In the genomic region with DNA sequence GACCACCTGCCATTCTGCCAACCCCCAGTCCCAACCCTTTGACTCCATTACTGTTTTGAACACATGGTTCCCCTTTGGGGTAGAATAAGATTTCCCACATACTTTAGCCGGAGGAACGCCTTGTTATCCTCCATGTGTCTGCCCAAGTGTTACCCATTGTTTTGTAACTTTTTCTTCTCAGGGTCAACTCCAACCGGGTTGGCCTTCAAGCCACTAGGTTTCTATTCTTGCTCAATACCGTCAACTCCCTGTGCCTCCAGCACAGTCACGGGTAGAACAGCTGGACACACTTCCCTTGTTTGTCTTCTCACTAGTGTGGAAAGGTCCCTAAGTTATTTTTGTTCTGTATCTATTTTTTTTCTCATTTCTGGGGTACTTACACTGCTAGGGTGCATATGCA, we compare ENCODE assay signal across 29 mouse cellular contexts.
DNase-seq lines count a peak whose midpoint lies in the region; ATAC-seq lines count a peak whose summit lies in the region.
"Had no signal": no experiment of that assay in that cellular context is flagged by ENCODE, and none has a peak within 500 bp of the region (broad histone marks: within the 10 kb centered on the region; RNA-seq: fewer than 3 reads in every experiment).

No protein-coding gene starts in this region.

- no peak for DNase-seq in embryonic facial prominence, embryonic 14.5 days (ENCODE audit: low spot score)
- DNase-seq in embryonic facial prominence, embryonic 10.5 days (ENCODE audit: low spot score): no peak
- peak; percentile 24 for DNase-seq in heart, adult 8-10 months (ENCODE audit: low spot score)
- peak; percentile 34 for DNase-seq in lung, postnatal 25 days (ENCODE audit: low spot score)
- DNase-seq in lung, postnatal 4 days: no peak
- peak; percentile 42 for DNase-seq in skeletal muscle tissue, adult 2 months (ENCODE audit: low read depth, low spot score)
- no peak for DNase-seq in urinary bladder, postnatal 4 days (ENCODE audit: low spot score in 2 of 2)
- DNase-seq: B cell, adult 2 months; cerebellum, adult 11 months; cerebellum, adult 9-10 months; cerebellum, postnatal 36 days; heart, postnatal 10 days; kidney, adult 8-10 months; layer of hippocampus, postnatal 36 days; left cerebral cortex, postnatal 4 days; retina, postnatal 1 day; right cerebral cortex, postnatal 14 days had no signal

- no peak overlapping the region for H3K4me2 ChIP-seq in embryonic facial prominence, embryonic 14.5 days (ENCODE audit: low read depth, low read length)
- no peak overlapping the region for H3K4me2 ChIP-seq in heart, embryonic 11.5 days
- H3K4me2 ChIP-seq: embryonic facial prominence, embryonic 12.5 days; forebrain, embryonic 15.5 days; heart, embryonic 13.5 days; intestine, embryonic 15.5 days; lung, embryonic 15.5 days; midbrain, embryonic 12.5 days; neural tube, embryonic 15.5 days; stomach, embryonic 15.5 days had no signal

- H3K9me3 ChIP-seq in embryonic facial prominence, embryonic 14.5 days (ENCODE audit: control insufficient read depth, low read length): no peaks in the 10 kb centered on the region
- H3K9me3 ChIP-seq in embryonic facial prominence, embryonic 10.5 days: no peaks in the 10 kb centered on the region
- no peaks in the 10 kb centered on the region for H3K9me3 ChIP-seq in heart, embryonic 11.5 days (replicated peaks; ENCODE audit: control insufficient read depth, low read length)
- H3K9me3 ChIP-seq: embryonic facial prominence, embryonic 12.5 days; forebrain, embryonic 10.5 days; forebrain, embryonic 15.5 days; heart, embryonic 13.5 days; intestine, embryonic 15.5 days; lung, embryonic 15.5 days; midbrain, embryonic 12.5 days; neural tube, embryonic 15.5 days; stomach, embryonic 15.5 days had no signal

- H3K27ac ChIP-seq in embryonic facial prominence, embryonic 14.5 days (replicated peaks; ENCODE audit: low read depth, low read length): 0 out of 2 replicates have a peak overlapping the region, but pooled peaks have one; percentile 0
- H3K27ac ChIP-seq in embryonic facial prominence, embryonic 10.5 days (replicated peaks): no peak overlapping the region
- no peak overlapping the region for H3K27ac ChIP-seq in heart, embryonic 11.5 days (ENCODE audit: low read depth, low read length)
- H3K27ac ChIP-seq: embryonic facial prominence, embryonic 12.5 days; forebrain, embryonic 10.5 days; forebrain, embryonic 15.5 days; heart, embryonic 13.5 days; intestine, embryonic 15.5 days; liver, embryonic 14.5 days; lung, embryonic 15.5 days; midbrain, embryonic 12.5 days; neural tube, embryonic 15.5 days; stomach, embryonic 15.5 days had no signal

- H3K4me3 ChIP-seq in embryonic facial prominence, embryonic 14.5 days (ENCODE audit: low read depth, low read length): no peak overlapping the region
- no peak overlapping the region for H3K4me3 ChIP-seq in embryonic facial prominence, embryonic 10.5 days
- no peak overlapping the region for H3K4me3 ChIP-seq in heart, embryonic 11.5 days (ENCODE audit: low read depth, low read length)
- H3K4me3 ChIP-seq: embryonic facial prominence, embryonic 12.5 days; forebrain, embryonic 10.5 days; forebrain, embryonic 15.5 days; heart, embryonic 13.5 days; intestine, embryonic 15.5 days; lung, embryonic 15.5 days; midbrain, embryonic 12.5 days; neural tube, embryonic 15.5 days; stomach, embryonic 15.5 days had no signal

- no peak for ATAC-seq in embryonic facial prominence, embryonic 14.5 days (ENCODE audit: low read depth)
- no peak for ATAC-seq in heart, embryonic 11.5 days (replicated peaks; ENCODE audit: insufficient number of reproducible peaks, low FRiP score, low TSS enrichment)
- ATAC-seq: forebrain, embryonic 15.5 days; hindbrain, embryonic 16.5 days; intestine, embryonic 15.5 days had no signal

- H3K27me3 ChIP-seq in embryonic facial prominence, embryonic 14.5 days (replicated peaks; ENCODE audit: control insufficient read depth, insufficient read depth, low read length): no peaks in the 10 kb centered on the region
- H3K27me3 ChIP-seq in embryonic facial prominence, embryonic 10.5 days (replicated peaks; ENCODE audit: low read depth, poor library complexity, severe bottlenecking): no peaks in the 10 kb centered on the region
- H3K27me3 ChIP-seq in heart, embryonic 11.5 days (ENCODE audit: control insufficient read depth, insufficient read depth, low read length): no peaks in the 10 kb centered on the region
- H3K27me3 ChIP-seq: embryonic facial prominence, embryonic 12.5 days; forebrain, embryonic 15.5 days; heart, embryonic 13.5 days; intestine, embryonic 15.5 days; lung, embryonic 15.5 days; midbrain, embryonic 12.5 days; neural tube, embryonic 15.5 days; stomach, embryonic 15.5 days had no signal

- WGBS in embryonic facial prominence, embryonic 14.5 days: 61% methylated on average over 5 of the region's 5 CpGs
- 85% methylated on average over 5 of the region's 5 CpGs for WGBS in embryonic facial prominence, embryonic 10.5 days
- 77% methylated on average over 5 of the region's 5 CpGs for WGBS in heart, embryonic 11.5 days (ENCODE audit: insufficient replicate concordance)

- H3K36me3 ChIP-seq in embryonic facial prominence, embryonic 14.5 days (ENCODE audit: control insufficient read depth, insufficient read depth, low read length): no peaks in the 10 kb centered on the region
- H3K36me3 ChIP-seq in embryonic facial prominence, embryonic 10.5 days (replicated peaks): no peaks in the 10 kb centered on the region
- H3K36me3 ChIP-seq in heart, embryonic 11.5 days (ENCODE audit: control insufficient read depth, insufficient read depth, low read length): no peaks in the 10 kb centered on the region
- H3K36me3 ChIP-seq: embryonic facial prominence, embryonic 12.5 days; forebrain, embryonic 10.5 days; forebrain, embryonic 15.5 days; heart, embryonic 13.5 days; intestine, embryonic 15.5 days; lung, embryonic 15.5 days; midbrain, embryonic 12.5 days; neural tube, embryonic 15.5 days; stomach, embryonic 15.5 days had no signal

- H3K9ac ChIP-seq in embryonic facial prominence, embryonic 14.5 days (ENCODE audit: low read depth, low read length): no peak overlapping the region
- no peak overlapping the region for H3K9ac ChIP-seq in heart, embryonic 11.5 days (ENCODE audit: low read depth, low read length)
- H3K9ac ChIP-seq: embryonic facial prominence, embryonic 12.5 days; forebrain, embryonic 15.5 days; heart, embryonic 13.5 days; intestine, embryonic 15.5 days; liver, embryonic 14.5 days; lung, embryonic 15.5 days; midbrain, embryonic 12.5 days; neural tube, embryonic 15.5 days; stomach, embryonic 15.5 days had no signal

- no peaks in the 10 kb centered on the region for H3K4me1 ChIP-seq in embryonic facial prominence, embryonic 14.5 days (ENCODE audit: control insufficient read depth, insufficient read depth, low read length)
- peaks cover 10% of the 10 kb centered on the region for H3K4me1 ChIP-seq in embryonic facial prominence, embryonic 10.5 days
- H3K4me1 ChIP-seq in heart, embryonic 11.5 days (ENCODE audit: control insufficient read depth, insufficient read depth, low read length): no peaks in the 10 kb centered on the region
- H3K4me1 ChIP-seq: forebrain, embryonic 10.5 days; forebrain, embryonic 15.5 days; heart, embryonic 13.5 days; intestine, embryonic 15.5 days; midbrain, embryonic 12.5 days; neural tube, embryonic 15.5 days; stomach, embryonic 15.5 days had no signal

Comparison
In these comparisons a context has a peak if more than half of its experiments do, and no peak if none do; other contexts are left out.
1. DNase-seq: peak in heart, adult 8-10 months (single experiment), lung, postnatal 25 days (single experiment) and skeletal muscle tissue, adult 2 months (single experiment); none in embryonic facial prominence, embryonic 14.5 days (single experiment), embryonic facial prominence, embryonic 10.5 days (single experiment), lung, postnatal 4 days (0 of 2) and urinary bladder, postnatal 4 days (0 of 2).